Mouse (Mus musculus) limb, embryonic 10.5 days (tissue): Measurements from ENCODE around the gene Cxcr3. TPM values are rescaled to one million over a fixed set of nuclear protein-coding genes. Genes with fewer than 3 reads are reported as not detected.

Experiments used
- DNase-seq: peaks from one replicate; pipeline ENCODE4 v3.0.0-alpha.2; 2017; ENCODE audit warnings: low spot score
- H3K27ac ChIP-seq: fragments of 300-500 bp; sonication (generic); 2 replicates; pipeline ENCODE4 v1.5.1; 2016; ENCODE audit warnings: mild to moderate bottlenecking
- H3K27me3 ChIP-seq: fragments of 300-500 bp; sonication (generic); 2 replicates; pipeline ENCODE4 v1.6.1; 2016; ENCODE audit warnings: low read depth, mild to moderate bottlenecking; ENCODE audit not compliant: poor library complexity, severe bottlenecking
- H3K36me3 ChIP-seq: fragments of 300-500 bp; sonication (generic); 2 replicates; pipeline ENCODE4 v1.6.1; 2016; ENCODE audit warnings: mild to moderate bottlenecking, moderate library complexity
- H3K4me1 ChIP-seq: fragments of 300-500 bp; sonication (generic); 2 replicates; pipeline ENCODE4 v1.6.1; 2016
- H3K4me3 ChIP-seq: fragments of 300-500 bp; sonication (generic); 2 replicates; pipeline ENCODE4 v1.5.1; 2016; ENCODE audit warnings: mild to moderate bottlenecking, moderate library complexity
- H3K9me3 ChIP-seq: fragments of 300-500 bp; sonication (generic); replicated peaks from 2 replicates; pipeline ENCODE4 v1.6.1; 2016; ENCODE audit warnings: mild to moderate bottlenecking
- WGBS: fragments of 180-500 bp; shearing (Covaris S2); methylation state at CpG from one replicate; pipeline ENCODE4 v1.1.7; 2016; 5-methylcytosine and 5-hydroxymethylcytosine counted together
- polyA plus RNA-seq: library from polyadenylated mRNA; unstranded; fragments of >200 nt; fragmentation: Nextera tagmentation; extraction: Ambion mirVana; gene quantifications from 2 replicates; pipeline ENCODE4 v1.2.1, GENCODE M21; 2016

Cxcr3 gene
- polyA plus RNA-seq, 1 experiment from 2014 or later, result 0.13 TPM

- 79% methylated on average over 12 of the region's 12 CpGs for WGBS
- peaks cover 85% of the 10 kb centered on the region for H3K27me3 ChIP-seq
- H3K27ac ChIP-seq, result no peak overlapping the region
- no peak for DNase-seq
- H3K4me1 ChIP-seq, result no peaks in the 10 kb centered on the region
- no peaks in the 10 kb centered on the region for H3K36me3 ChIP-seq
- H3K9me3 ChIP-seq, result no peaks in the 10 kb centered on the region
- H3K4me3 ChIP-seq, result no peak overlapping the region
Measured at GRCm38 (mm10) chrX:101732644-101733043, 1.4 kb downstream of the Cxcr3 start.

DNA sequence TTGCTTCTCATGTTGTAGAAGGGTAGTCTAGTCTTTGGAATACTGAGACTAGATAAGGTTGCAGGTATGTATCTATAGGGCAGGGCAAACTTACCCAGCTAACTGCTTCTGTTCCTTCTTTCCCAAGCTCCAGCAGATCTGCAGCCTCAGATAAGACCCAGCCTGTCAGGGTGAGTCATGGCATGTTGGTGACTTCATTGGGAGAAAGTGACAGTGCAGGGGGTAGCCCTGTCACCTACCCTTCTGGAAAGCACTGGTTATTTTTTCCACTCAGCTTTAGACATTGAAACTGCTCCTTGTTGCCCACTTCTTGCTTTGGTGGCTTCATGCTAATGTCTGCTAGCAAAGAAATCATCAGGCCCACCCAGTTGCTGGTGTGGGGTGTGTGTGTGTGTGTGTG lies 4.1 kb downstream of the Cxcr3 start:
- no peaks in the 10 kb centered on the region for H3K36me3 ChIP-seq
- H3K4me1 ChIP-seq, result no peaks in the 10 kb centered on the region
- no peaks in the 10 kb centered on the region for H3K9me3 ChIP-seq
- no peak for DNase-seq
- no peak overlapping the region for H3K27ac ChIP-seq
- peaks cover 82% of the 10 kb centered on the region for H3K27me3 ChIP-seq
- H3K4me3 ChIP-seq, result no peak overlapping the region

GRCm38 (mm10) chrX:101720401-101720800 lies 13.7 kb downstream of the Cxcr3 start:
- Histone ChIP-seq H3K27me3 (peaks cover 90% of the 10 kb centered on the region), H3K27ac (no peak overlapping the region)
- 68% methylated on average over 1 of the region's 1 CpGs for WGBS

GRCm38 (mm10) chrX:101705111-101705510 lies 29.0 kb downstream of the Cxcr3 start:
- Histone ChIP-seq H3K4me1 (no peaks in the 10 kb centered on the region), H3K27me3 (peaks cover 58% of the 10 kb centered on the region), H3K9me3 (no peaks in the 10 kb centered on the region), H3K27ac (no peak overlapping the region), H3K36me3 (no peaks in the 10 kb centered on the region), H3K4me3 (no peak overlapping the region)
- DNase-seq, result no peak
- 86% methylated on average over 7 of the region's 7 CpGs for WGBS

More at GRCm38 (mm10) chrX:101720401-101720800, 13.7 kb downstream of the Cxcr3 start:
- no peaks in the 10 kb centered on the region for H3K9me3 ChIP-seq
- no peaks in the 10 kb centered on the region for H3K4me1 ChIP-seq
- DNase-seq, result no peak
- H3K4me3 ChIP-seq, result no peak overlapping the region
- no peaks in the 10 kb centered on the region for H3K36me3 ChIP-seq

- Histone ChIP-seq H3K9me3 (peaks cover 16% of the 10 kb centered on the region), H3K4me1 (no peaks in the 10 kb centered on the region), H3K27ac (no peak overlapping the region), H3K4me3 (no peak overlapping the region), H3K27me3 (peaks cover 28% of the 10 kb centered on the region), H3K36me3 (no peaks in the 10 kb centered on the region)
- no peak for DNase-seq
- 62% methylated on average over 23 of the region's 23 CpGs for WGBS
Measured at GRCm38 (mm10) chrX:101698232-101698631, 35.8 kb downstream of the Cxcr3 start.

DNA sequence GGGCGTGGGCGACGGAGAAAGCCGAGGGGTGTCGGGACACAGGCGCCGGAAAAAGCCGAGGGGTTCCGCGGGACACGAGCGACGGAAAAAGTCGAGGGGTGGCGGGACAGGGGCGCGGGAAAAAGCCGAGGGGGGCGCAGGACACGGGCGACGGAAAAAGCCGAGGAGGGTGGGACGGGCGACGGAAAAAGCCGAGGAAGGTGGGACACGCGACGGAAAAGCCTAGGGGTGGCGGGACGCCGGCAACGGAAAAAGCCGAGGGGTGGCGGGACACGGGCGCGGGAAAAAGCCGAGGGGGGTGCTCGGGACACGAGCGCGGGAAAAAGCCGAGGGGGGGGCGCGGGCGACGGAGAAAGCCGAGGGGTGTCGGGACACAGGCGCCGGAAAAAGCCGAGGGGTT lies 36.5 kb downstream of the Cxcr3 start:
- peaks cover 27% of the 10 kb centered on the region; the same call in 1 of the 2 replicates for H3K27me3 ChIP-seq
- no peak for DNase-seq
- no peaks in the 10 kb centered on the region for H3K4me1 ChIP-seq
- H3K36me3 ChIP-seq, result no peaks in the 10 kb centered on the region
- no peak overlapping the region for H3K4me3 ChIP-seq
- peaks cover 16% of the 10 kb centered on the region for H3K9me3 ChIP-seq
- 71% methylated on average over 52 of the region's 54 CpGs for WGBS
- no peak overlapping the region for H3K27ac ChIP-seq

- WGBS, result 94% methylated on average over 27 of the region's 27 CpGs
- Histone ChIP-seq H3K27me3 (peaks cover 25% of the 10 kb centered on the region; the same call in 1 of the 2 replicates), H3K9me3 (peaks cover 16% of the 10 kb centered on the region), H3K4me3 (no peak overlapping the region), H3K4me1 (no peaks in the 10 kb centered on the region), H3K27ac (no peak overlapping the region), H3K36me3 (no peaks in the 10 kb centered on the region)
- DNase-seq, result no peak
Measured at GRCm38 (mm10) chrX:101695686-101696085, 38.4 kb downstream of the Cxcr3 start.

Other genes with a start within 250 kb of the Cxcr3 start
- gene Taf1, start 201.5 kb downstream of the Cxcr3 start, polyA plus RNA-seq, result 20.0 and 23.8 TPM in 2 replicates
- 114 and 144 TPM in 2 replicates for gene Ogt, start 94.2 kb downstream of the Cxcr3 start, polyA plus RNA-seq
- 0.15 and 0.18 TPM in 2 replicates for gene Gm4779, start 60.2 kb upstream of the Cxcr3 start, polyA plus RNA-seq
- gene 8030474K03Rik, start 60.4 kb upstream of the Cxcr3 start, polyA plus RNA-seq, result 0.08 and 0.29 TPM in 2 replicates
- 19.7 and 21.4 TPM in 2 replicates for gene Nhsl2, start 115.1 kb upstream of the Cxcr3 start, polyA plus RNA-seq